Mouse (Mus musculus) liver, embryonic 13.5 days (tissue): ENCODE results near the gene Dse. TPM values are rescaled to one million over a fixed set of nuclear protein-coding genes. Genes with fewer than 3 reads are reported as not detected.
A peak's percentile ranks its signal among the peaks of the same experiment; 100 is the strongest.

Source experiments
- ATAC-seq: fragments of 200-750 bp; cut with Nextera tagmentation; 2 replicates; pipeline ENCODE4 v1.8.0; 2017; ENCODE audit warnings: low read depth, mild to moderate bottlenecking, moderate number of reproducible peaks, moderate library complexity
- DNase-seq: peaks from one replicate; pipeline ENCODE4 v3.0.0; 2022
- H3K27ac ChIP-seq: fragments of 300-500 bp; sonication (generic); 2 replicates; pipeline ENCODE4 v1.5.1; 2015; ENCODE audit warnings: moderate library complexity, mild to moderate bottlenecking, inconsistent platforms
- H3K27me3 ChIP-seq: fragments of 300-500 bp; sonication (generic); 2 replicates; pipeline ENCODE4 v1.6.1; 2015; ENCODE audit warnings: mild to moderate bottlenecking, inconsistent platforms
- H3K36me3 ChIP-seq: fragments of 300-500 bp; sonication (generic); 2 replicates; pipeline ENCODE4 v1.6.1; 2015; ENCODE audit warnings: mild to moderate bottlenecking, inconsistent platforms
- H3K4me1 ChIP-seq: fragments of 300-500 bp; sonication (generic); replicated peaks from 2 replicates; pipeline ENCODE4 v1.6.1; 2015; ENCODE audit warnings: inconsistent platforms
- H3K4me2 ChIP-seq: fragments of 300-500 bp; sonication (generic); 2 replicates; pipeline ENCODE4 v1.6.1; 2015; ENCODE audit warnings: inconsistent platforms, mild to moderate bottlenecking, moderate library complexity
- H3K4me3 ChIP-seq: fragments of 300-500 bp; sonication (generic); replicated peaks from 2 replicates; pipeline ENCODE4 v1.5.1; 2015; ENCODE audit warnings: mild to moderate bottlenecking, inconsistent platforms
- H3K9ac ChIP-seq: fragments of 300-500 bp; sonication (generic); 2 replicates; pipeline ENCODE4 v1.6.1; 2015; ENCODE audit warnings: mild to moderate bottlenecking, inconsistent platforms
- H3K9me3 ChIP-seq: fragments of 300-500 bp; sonication (generic); replicated peaks from 2 replicates; pipeline ENCODE4 v1.6.1; 2016; ENCODE audit warnings: inconsistent platforms
- WGBS: fragments of 180-500 bp; shearing (Covaris S2); methylation state at CpG from one replicate; pipeline ENCODE4 v1.1.7; 2015; ENCODE audit not compliant: insufficient replicate concordance; 5-methylcytosine and 5-hydroxymethylcytosine counted together
- polyA plus RNA-seq: library from polyadenylated mRNA; unstranded; fragments of >200 nt; fragmentation: Nextera tagmentation; extraction: Ambion mirVana; gene quantifications from 2 replicates; pipeline ENCODE4 v1.2.1, GENCODE M21; 2015

Gene Dse
- polyA plus RNA-seq, 1 experiment from 2014 or later, result 6.0 TPM

DNA sequence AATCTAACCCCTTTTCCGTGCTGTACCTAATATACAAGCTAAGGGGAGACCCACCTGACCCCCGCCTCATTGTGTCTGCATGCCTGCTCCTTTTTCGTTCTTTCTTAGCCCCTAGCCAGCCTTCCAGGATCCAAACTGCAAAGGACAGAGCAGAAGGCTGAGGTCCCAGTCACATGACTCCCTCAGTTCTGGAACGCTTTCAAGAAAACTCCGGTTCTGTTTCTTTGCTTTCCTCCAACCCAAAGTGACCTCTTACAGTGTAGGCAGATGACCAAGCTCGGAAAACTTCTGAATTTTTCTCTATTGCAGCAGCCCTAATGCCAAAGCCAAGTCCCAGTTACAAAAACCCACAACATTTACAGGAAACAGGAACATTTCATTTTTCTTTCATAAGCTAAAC, 79.1 kb downstream of the Dse start:
- DNase-seq, result no peak
- no peak overlapping the region for H3K4me3 ChIP-seq

DNA sequence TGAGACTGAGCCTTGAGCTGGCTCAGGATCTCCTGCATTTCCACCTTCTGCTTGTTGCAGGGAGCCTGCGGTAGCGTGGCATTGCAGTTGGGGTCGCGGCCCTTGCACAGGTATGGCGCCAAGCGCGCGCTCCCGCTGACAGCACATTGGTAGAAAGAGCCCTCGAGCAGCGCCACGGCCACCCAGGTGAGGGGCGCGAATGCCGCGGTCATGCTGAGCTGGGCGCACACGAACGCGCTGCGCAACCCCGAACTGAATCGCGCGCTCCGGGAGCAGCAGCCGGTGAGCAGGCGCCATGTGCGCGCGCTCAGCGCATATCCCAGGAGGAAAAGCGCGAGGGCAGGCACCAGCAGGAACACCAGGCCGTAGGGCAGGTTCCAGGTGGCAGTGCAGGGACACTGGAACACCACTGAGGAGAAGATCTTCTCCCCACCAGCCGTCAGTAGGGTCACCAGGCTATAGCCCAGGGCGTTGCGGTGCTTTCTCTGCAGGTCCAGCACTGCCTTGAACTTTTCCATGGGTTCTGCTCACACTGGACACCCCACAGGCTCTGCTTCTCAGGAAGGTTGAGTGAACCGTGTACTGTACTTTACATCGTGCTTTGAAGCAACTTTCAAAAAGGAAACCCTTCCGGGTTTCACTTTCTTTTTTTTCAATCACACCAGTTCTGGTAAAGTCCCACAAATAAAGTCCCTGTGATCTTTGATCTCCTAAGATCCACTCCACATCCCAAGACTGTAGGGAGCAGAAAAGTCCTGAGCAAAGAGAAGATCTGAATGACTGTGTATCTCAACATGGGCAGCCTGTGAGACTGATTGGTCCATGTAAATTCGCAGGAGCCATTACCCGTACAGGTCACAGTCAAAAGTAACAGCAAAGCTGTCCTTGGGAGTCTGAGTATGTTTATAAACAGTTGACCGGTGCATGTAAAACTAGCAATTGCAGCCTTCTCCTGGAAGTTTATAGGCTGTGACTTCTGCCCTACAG, 79.8 kb downstream of the Dse start, which contains the start of gene Calhm6:
Gene Calhm6, minus strand, starts transcription at position 593 of the 987 bp plus-strand sequence.
- ATAC-seq (peak; percentile 23; the same call in 1 of the 2 replicates), DNase-seq (no peak)
- H3K4me3 ChIP-seq, result peak within 1 kb of the TSS; percentile 54
- WGBS, result 10% methylated on average over 44 of the region's 44 CpGs
- peaks cover 9% of the 10 kb centered on the region for H3K4me1 ChIP-seq
- no peak within 1 kb of the TSS for H3K27ac ChIP-seq
- no peaks in the 10 kb centered on the region for H3K27me3 ChIP-seq
- no peaks in the 10 kb centered on the region for H3K36me3 ChIP-seq
- peak within 1 kb of the TSS; percentile 29; the same call in 1 of the 2 replicates for H3K9ac ChIP-seq
- peak within 1 kb of the TSS; percentile 69 for H3K4me2 ChIP-seq
- no peaks in the 10 kb centered on the region for H3K9me3 ChIP-seq

More for the DNA sequence above, 79.1 kb downstream of the Dse start:
- Histone ChIP-seq H3K9me3 (no peaks in the 10 kb centered on the region), H3K9ac (no peak overlapping the region), H3K27me3 (no peaks in the 10 kb centered on the region), H3K4me1 (peaks cover 9% of the 10 kb centered on the region), H3K27ac (no peak overlapping the region), H3K4me2 (no peak overlapping the region), H3K36me3 (no peaks in the 10 kb centered on the region)
- ATAC-seq, result no peak
- 73% methylated on average over 6 of the region's 6 CpGs for whole genome bisulfite sequencing

DNA sequence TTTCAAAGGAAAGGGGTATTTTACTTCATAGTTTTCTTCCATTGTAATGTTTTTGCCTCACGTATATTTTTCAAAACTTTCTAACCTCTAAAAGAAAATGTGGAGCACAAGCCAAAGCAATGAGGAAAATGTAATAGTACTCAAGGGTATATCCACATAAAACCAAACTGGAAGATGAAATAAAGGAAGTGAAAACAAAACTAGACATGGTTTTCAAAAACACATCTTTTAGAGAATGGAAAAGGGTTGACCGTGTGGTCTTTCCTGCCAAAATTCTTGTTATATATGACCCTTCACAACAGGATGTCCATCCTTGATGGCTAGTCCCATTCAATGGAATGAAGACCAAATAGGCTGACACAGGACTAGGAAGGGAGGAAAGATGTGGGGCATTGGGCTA, 89.1 kb downstream of the Dse start:
- H3K4me2 ChIP-seq, result no peak overlapping the region
- no peak overlapping the region for H3K27ac ChIP-seq
- no peak overlapping the region for H3K9ac ChIP-seq
- WGBS, result 69% methylated on average over 2 of the region's 2 CpGs
- H3K4me1 ChIP-seq, result no peaks in the 10 kb centered on the region
- no peaks in the 10 kb centered on the region for H3K36me3 ChIP-seq
- H3K27me3 ChIP-seq, result no peaks in the 10 kb centered on the region
- DNase-seq (no peak), ATAC-seq (no peak)
- no peak overlapping the region for H3K4me3 ChIP-seq
- no peaks in the 10 kb centered on the region for H3K9me3 ChIP-seq

DNA sequence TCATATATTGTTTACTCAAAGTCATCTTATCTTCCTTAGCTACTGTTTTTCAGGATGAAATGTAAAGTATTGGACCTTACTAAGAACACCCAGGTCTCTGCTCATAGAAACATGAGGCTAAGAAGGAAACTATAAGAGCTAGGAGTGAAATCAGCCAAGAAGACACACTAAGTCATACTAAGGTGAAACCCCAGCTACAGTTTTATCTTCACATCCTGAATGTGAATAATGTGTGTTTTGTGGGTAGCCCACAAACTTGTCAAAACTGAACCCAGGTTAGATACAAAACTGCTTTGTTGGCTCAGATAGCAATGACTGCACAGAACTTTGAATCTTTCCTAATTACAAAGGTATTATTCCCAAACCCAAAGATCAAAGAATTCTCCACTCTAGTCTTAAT, 89.7 kb downstream of the Dse start:
- no peak for ATAC-seq
- Histone ChIP-seq H3K27me3 (no peaks in the 10 kb centered on the region), H3K4me2 (no peak overlapping the region), H3K4me3 (no peak overlapping the region), H3K27ac (no peak overlapping the region), H3K36me3 (no peaks in the 10 kb centered on the region), H3K9ac (no peak overlapping the region), H3K4me1 (no peaks in the 10 kb centered on the region), H3K9me3 (no peaks in the 10 kb centered on the region)
- DNase-seq, result no peak

DNA sequence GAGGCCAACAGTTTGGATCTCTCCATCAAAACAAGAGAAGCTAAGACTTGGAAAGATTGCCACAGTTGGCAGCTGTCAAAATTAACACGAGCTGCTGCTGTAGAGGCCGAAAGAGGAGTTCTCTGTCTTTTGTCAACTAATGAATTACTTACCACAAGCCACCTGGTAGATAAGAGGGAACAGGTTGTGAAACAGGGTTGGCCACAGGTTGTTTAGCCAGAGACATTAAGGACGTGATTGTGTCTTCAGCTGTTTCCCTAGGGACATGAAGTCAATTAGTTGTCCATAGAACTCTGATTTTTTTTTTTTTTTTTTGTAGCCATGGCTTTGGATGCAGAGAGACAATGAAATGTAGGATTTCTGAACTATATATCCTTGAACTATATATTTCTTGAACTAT, 90.4 kb downstream of the Dse start:
- no peak overlapping the region for H3K27ac ChIP-seq
- no peak overlapping the region for H3K4me2 ChIP-seq
- ATAC-seq, result no peak
- H3K4me3 ChIP-seq, result no peak overlapping the region
- 39% methylated on average over 3 of the region's 3 CpGs for WGBS
- H3K9me3 ChIP-seq, result no peaks in the 10 kb centered on the region
- no peak overlapping the region for H3K9ac ChIP-seq
- no peak for DNase-seq
- H3K4me1 ChIP-seq, result no peaks in the 10 kb centered on the region
- H3K27me3 ChIP-seq, result no peaks in the 10 kb centered on the region
- H3K36me3 ChIP-seq, result no peaks in the 10 kb centered on the region

DNA sequence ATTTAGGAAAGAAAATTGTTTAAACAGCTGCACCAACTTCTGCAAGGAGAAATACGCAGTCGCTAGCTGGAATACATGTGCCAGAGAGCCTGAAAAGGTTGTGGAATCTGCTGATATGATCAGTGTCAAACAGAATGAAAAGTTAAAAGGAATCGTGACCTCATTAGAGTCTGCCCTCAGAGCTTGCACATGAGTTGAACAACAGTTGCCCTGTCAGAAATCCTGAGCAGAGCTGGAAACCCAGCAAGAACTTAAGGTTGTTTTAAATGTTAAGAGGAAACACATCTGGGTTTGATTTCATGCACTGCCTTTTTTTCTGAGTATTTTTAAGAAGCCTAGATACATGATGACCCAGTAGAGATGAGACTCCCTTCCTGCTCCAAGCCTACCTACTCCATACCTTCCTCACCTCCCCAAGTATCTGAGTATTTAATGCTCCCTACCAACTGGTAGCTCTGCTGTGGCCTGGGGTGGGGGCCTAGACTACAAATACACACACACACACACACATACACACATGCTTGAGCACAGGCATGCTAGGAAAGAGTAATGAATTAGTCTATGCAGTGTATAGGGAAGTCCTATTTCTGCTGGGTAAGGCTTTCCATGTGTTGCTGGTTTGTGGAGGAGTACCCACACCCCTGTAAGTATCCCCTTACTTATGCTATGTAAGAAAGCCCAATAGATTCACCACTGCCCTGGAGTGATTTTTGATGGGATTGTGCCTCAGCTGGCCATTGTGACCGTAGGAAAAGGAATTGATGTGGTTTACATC, 95.4 kb downstream of the Dse start:
- H3K4me2 ChIP-seq, result no peak overlapping the region
- no peaks in the 10 kb centered on the region for H3K36me3 ChIP-seq
- H3K4me1 ChIP-seq, result no peaks in the 10 kb centered on the region
- no peaks in the 10 kb centered on the region for H3K9me3 ChIP-seq
- no peak overlapping the region for H3K27ac ChIP-seq
- H3K27me3 ChIP-seq, result no peaks in the 10 kb centered on the region
- no peak overlapping the region for H3K4me3 ChIP-seq
- DNase-seq, result no peak
- 65% methylated on average over 4 of the region's 4 CpGs for WGBS
- ATAC-seq, result no peak
- H3K9ac ChIP-seq, result no peak overlapping the region

DNA sequence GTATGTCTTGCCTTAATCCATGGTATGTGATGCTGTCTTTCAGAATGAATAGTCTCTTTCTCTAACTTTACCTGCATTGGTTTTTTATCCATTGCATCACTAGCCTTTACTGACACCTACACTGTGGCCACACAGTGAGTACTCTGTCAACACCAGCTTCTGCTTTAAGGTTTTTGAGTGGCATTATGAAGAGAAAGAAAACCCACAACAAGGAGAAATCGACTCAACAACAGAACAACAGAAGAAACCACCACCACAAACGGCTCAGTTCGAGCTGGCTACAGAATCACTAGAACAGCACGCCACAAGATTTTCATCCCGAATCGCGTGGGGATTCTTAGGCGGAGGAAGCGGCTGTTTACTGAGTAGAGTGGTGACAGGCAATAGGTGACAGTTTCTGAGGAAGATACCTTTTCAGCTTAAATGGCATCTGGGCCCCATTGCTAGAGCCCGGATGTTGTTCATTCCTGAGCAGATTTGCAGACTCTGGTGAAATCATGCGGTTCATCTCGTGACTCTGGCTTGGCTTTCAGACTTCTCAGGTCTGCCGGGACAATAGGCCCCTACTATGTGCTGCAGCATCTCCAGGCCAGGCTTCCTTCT, 96.6 kb downstream of the Dse start:
- 60% methylated on average over 13 of the region's 13 CpGs for whole genome bisulfite sequencing
- H3K4me1 ChIP-seq, result no peaks in the 10 kb centered on the region
- no peak overlapping the region for H3K4me2 ChIP-seq
- no peak overlapping the region for H3K4me3 ChIP-seq
- H3K9ac ChIP-seq, result no peak overlapping the region
- ATAC-seq, result no peak
- no peak for DNase-seq
- H3K9me3 ChIP-seq, result no peaks in the 10 kb centered on the region
- H3K27me3 ChIP-seq, result no peaks in the 10 kb centered on the region
- no peak overlapping the region for H3K27ac ChIP-seq
- H3K36me3 ChIP-seq, result no peaks in the 10 kb centered on the region

Other genes with a start within 250 kb of the Dse start
- gene Rwdd1, start 188.1 kb downstream of the Dse start, polyA plus RNA-seq, result 72.8 and 84.5 TPM in 2 replicates
- gene Trappc3l, start 170.1 kb downstream of the Dse start, polyA plus RNA-seq, result not detected in 2 replicates
- not detected in 2 replicates for gene Calhm4, start 163.4 kb downstream of the Dse start, polyA plus RNA-seq
- 0.02 and 0.05 TPM in 2 replicates for gene Calhm5, start 111.2 kb downstream of the Dse start, polyA plus RNA-seq
- gene Calhm6, start 79.7 kb downstream of the Dse start, polyA plus RNA-seq, result 1.4 and 1.6 TPM in 2 replicates
- gene Tspyl1, start 74.5 kb upstream of the Dse start, polyA plus RNA-seq, result 29.0 and 34.6 TPM in 2 replicates
- 0.82 and 0.99 TPM in 2 replicates for gene Tspyl4, start 89.7 kb upstream of the Dse start, polyA plus RNA-seq
- 0.05 and 0.07 TPM in 2 replicates for gene Col10a1, start 182.3 kb upstream of the Dse start, polyA plus RNA-seq
- gene Nt5dc1, start 210.8 kb upstream of the Dse start, polyA plus RNA-seq, result 9.7 and 10.9 TPM in 2 replicates